Mouse (Mus musculus): ENCODE data around the gene Reep3. TPM values are rescaled to one million over a fixed set of nuclear protein-coding genes. Genes with fewer than 3 reads are reported as not detected.

The Reep3 gene
- total and polyA plus RNA-seq, 3 experiments, result 0.01 TPM; not detected in 2

GRCm38 (mm10) chr10:67000136-67000535 is 96.6 kb downstream of the Reep3 start:
- no peaks in the 10 kb centered on the region for H3K79me2 ChIP-seq (ENCODE audit: control insufficient read depth, insufficient read depth, low read length, poor library complexity)
- TF ChIP-seq USF2 (IDR thresholded peaks at IDR 0.05; ENCODE audit: borderline replicate concordance in 1 of 2, insufficient read depth in 1 of 2, low read depth in 1 of 2, low read length in 2 of 2) (no peak), RAD21 (IDR thresholded peaks at IDR 0.05; ENCODE audit: low read depth, low read length) (no peak), TAL1 (IDR thresholded peaks at IDR 0.05; ENCODE audit: low read length) (no peak), CTCF (IDR thresholded peaks at IDR 0.05 in 2 of 3, conservative IDR thresholded peaks at IDR 0.05 in 1 of 3; ENCODE audit: control insufficient read depth in 1 of 3, insufficient read depth in 1 of 3, low read depth in 2 of 3, low read length in 3 of 3, poor library complexity in 1 of 3, severe bottlenecking in 1 of 3) (no peak), GATA1 (IDR thresholded peaks at IDR 0.05; ENCODE audit: low read depth, low read length) (no peak), TBP (IDR thresholded peaks at IDR 0.05; ENCODE audit: low read depth, low read length) (no peak), E2F4 (IDR thresholded peaks at IDR 0.05; ENCODE audit: borderline replicate concordance, low read depth, low read length) (no peak), SIN3A (IDR thresholded peaks at IDR 0.05; ENCODE audit: low read length) (no peak), MYC (IDR thresholded peaks at IDR 0.05; ENCODE audit: low read depth, low read length) (no peak)
- no peaks in the 10 kb centered on the region for H3K27me3 ChIP-seq (ENCODE audit: control insufficient read depth in 1 of 2, insufficient read depth in 2 of 2, low read length in 2 of 2)
- H3K4me1 ChIP-seq (ENCODE audit: control insufficient read depth in 1 of 2, insufficient read depth in 2 of 2, low read length in 2 of 2), result no peaks in the 10 kb centered on the region
- H3K9me3 ChIP-seq (replicated peaks; ENCODE audit: insufficient read depth, low read length), result no peaks in the 10 kb centered on the region
- H3K27ac ChIP-seq (ENCODE audit: control insufficient read depth, low read depth, low read length), result no peak overlapping the region
- no peak overlapping the region for H3K9ac ChIP-seq (ENCODE audit: control insufficient read depth, low read depth, low read length, poor library complexity, severe bottlenecking)
- no peak overlapping the region for H3K4me3 ChIP-seq (ENCODE audit: control insufficient read depth in 1 of 2, insufficient read depth in 1 of 2, low read depth in 2 of 2, low read length in 2 of 2)
- H3K36me3 ChIP-seq (ENCODE audit: control insufficient read depth in 1 of 2, insufficient read depth in 2 of 2, low read length in 2 of 2), result no peaks in the 10 kb centered on the region
- no peak for DNase-seq (ENCODE audit: low read depth, low spot score)

DNA sequence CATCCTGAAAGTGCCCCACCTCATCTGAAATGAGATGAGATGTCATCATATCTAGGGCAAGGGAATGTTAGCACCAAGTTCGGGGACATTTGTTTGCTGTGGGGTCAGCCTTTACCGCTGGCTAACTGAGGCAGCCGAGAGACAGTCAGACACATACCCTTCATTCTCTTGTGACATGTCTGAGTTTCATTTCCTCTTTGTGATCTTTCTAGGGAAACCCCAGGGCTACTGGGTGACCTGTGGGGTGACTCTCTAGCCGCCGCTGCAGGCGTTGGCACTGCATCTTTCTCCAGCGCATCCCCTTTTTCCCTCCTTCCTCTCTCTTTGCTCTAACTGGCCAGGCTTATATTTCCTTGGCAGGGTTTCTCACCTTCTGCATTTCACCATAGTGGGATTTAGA is 98.0 kb downstream of the Reep3 start:
- Histone ChIP-seq H3K27ac (ENCODE audit: control insufficient read depth, low read depth, low read length) (no peak overlapping the region), H3K9me3 (replicated peaks; ENCODE audit: insufficient read depth, low read length) (no peaks in the 10 kb centered on the region), H3K4me3 (ENCODE audit: control insufficient read depth in 1 of 2, insufficient read depth in 1 of 2, low read depth in 2 of 2, low read length in 2 of 2) (no peak overlapping the region), H3K36me3 (ENCODE audit: control insufficient read depth in 1 of 2, insufficient read depth in 2 of 2, low read length in 2 of 2) (no peaks in the 10 kb centered on the region), H3K9ac (ENCODE audit: control insufficient read depth, low read depth, low read length, poor library complexity, severe bottlenecking) (no peak overlapping the region), H3K4me1 (ENCODE audit: control insufficient read depth in 1 of 2, insufficient read depth in 2 of 2, low read length in 2 of 2) (no peaks in the 10 kb centered on the region), H3K79me2 (ENCODE audit: control insufficient read depth, insufficient read depth, low read length, poor library complexity) (no peaks in the 10 kb centered on the region), H3K27me3 (ENCODE audit: control insufficient read depth in 1 of 2, insufficient read depth in 2 of 2, low read length in 2 of 2) (no peaks in the 10 kb centered on the region)
- no peak for DNase-seq (ENCODE audit: low read depth, low spot score)
- TF ChIP-seq USF1 (IDR thresholded peaks at IDR 0.05; ENCODE audit: low read depth, low read length) (no peak), POLR2AphosphoS5 (IDR thresholded peaks at IDR 0.05; ENCODE audit: borderline replicate concordance, low read depth, low read length) (no peak)

DNA sequence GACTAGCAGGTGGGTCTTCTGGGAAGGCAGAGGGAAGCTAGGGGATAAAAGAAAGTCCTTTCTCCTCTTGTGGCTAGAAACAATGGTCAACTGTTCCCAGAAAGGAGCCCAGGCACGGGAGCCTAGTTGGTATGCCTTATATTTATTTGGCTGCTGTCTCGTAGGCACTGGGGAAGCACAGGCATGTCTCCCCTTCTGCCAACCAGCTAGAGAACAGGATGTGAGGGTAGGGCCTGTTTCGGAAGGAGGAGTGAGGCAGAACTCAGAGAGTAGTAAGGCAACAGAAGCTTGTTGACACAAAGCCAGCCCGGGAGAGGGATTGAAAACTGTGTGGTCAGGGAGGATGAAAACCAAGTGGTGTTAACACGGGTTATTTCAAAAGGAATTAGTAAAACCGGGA is 101.6 kb downstream of the Reep3 start:
- H3K4me1 ChIP-seq (ENCODE audit: control insufficient read depth in 1 of 2, insufficient read depth in 2 of 2, low read length in 2 of 2), result no peaks in the 10 kb centered on the region
- no peaks in the 10 kb centered on the region for H3K9me3 ChIP-seq (replicated peaks; ENCODE audit: insufficient read depth, low read length)
- H3K27me3 ChIP-seq (ENCODE audit: control insufficient read depth in 1 of 2, insufficient read depth in 2 of 2, low read length in 2 of 2), result no peaks in the 10 kb centered on the region
- no peak for DNase-seq (ENCODE audit: low read depth, low spot score)
- no peak overlapping the region for H3K27ac ChIP-seq (ENCODE audit: control insufficient read depth, low read depth, low read length)
- H3K36me3 ChIP-seq (ENCODE audit: control insufficient read depth in 1 of 2, insufficient read depth in 2 of 2, low read length in 2 of 2), result no peaks in the 10 kb centered on the region
- no peak overlapping the region for H3K9ac ChIP-seq (ENCODE audit: control insufficient read depth, low read depth, low read length, poor library complexity, severe bottlenecking)
- no peaks in the 10 kb centered on the region for H3K79me2 ChIP-seq (ENCODE audit: control insufficient read depth, insufficient read depth, low read length, poor library complexity)
- TF ChIP-seq JUND (IDR thresholded peaks at IDR 0.05; ENCODE audit: low read depth, low read length) (no peak), TAL1 (IDR thresholded peaks at IDR 0.05; ENCODE audit: low read length) (no peak), KAT2A (conservative IDR thresholded peaks at IDR 0.05; ENCODE audit: low read depth, low read length) (no peak), POLR2AphosphoS5 (IDR thresholded peaks at IDR 0.05; ENCODE audit: borderline replicate concordance, low read depth, low read length) (no peak), TBP (IDR thresholded peaks at IDR 0.05; ENCODE audit: low read depth, low read length) (no peak), CHD1 (IDR thresholded peaks at IDR 0.05; ENCODE audit: low read depth, low read length) (no peak), POLR2A (IDR thresholded peaks at IDR 0.05; ENCODE audit: control insufficient read depth in 1 of 2, insufficient read depth in 1 of 2, low read depth in 1 of 2, low read length in 2 of 2, poor library complexity in 1 of 2) (no peak), POLR2AphosphoS2 (IDR thresholded peaks at IDR 0.05; ENCODE audit: low read length) (no peak), ZC3H11A (IDR thresholded peaks at IDR 0.05; ENCODE audit: low read depth, low read length) (no peak), GATA1 (IDR thresholded peaks at IDR 0.05; ENCODE audit: low read depth, low read length) (no peak), MAX (IDR thresholded peaks at IDR 0.05; ENCODE audit: low read length) (no peak), MAZ (IDR thresholded peaks at IDR 0.05; ENCODE audit: low read depth, low read length) (no peak), RCOR1 (IDR thresholded peaks at IDR 0.05; ENCODE audit: low read depth, low read length) (no peak), ELF1 (IDR thresholded peaks at IDR 0.05; ENCODE audit: low read depth, low read length) (no peak), NRF1 (IDR thresholded peaks at IDR 0.05; ENCODE audit: insufficient read depth, low read depth, low read length, poor library complexity, severe bottlenecking) (no peak), MEF2A (IDR thresholded peaks at IDR 0.05; ENCODE audit: extremely low read depth, insufficient replicate concordance, low read depth, low read length, poor library complexity, severe bottlenecking) (no peak), SMC3 (IDR thresholded peaks at IDR 0.05; ENCODE audit: low read depth, low read length) (no peak), UBTF (IDR thresholded peaks at IDR 0.05; ENCODE audit: borderline replicate concordance, insufficient read depth, low read depth, low read length) (no peak), BHLHE40 (IDR thresholded peaks at IDR 0.05; ENCODE audit: borderline replicate concordance, low read depth, low read length) (no peak)
- no peak overlapping the region for H3K4me3 ChIP-seq (ENCODE audit: control insufficient read depth in 1 of 2, insufficient read depth in 1 of 2, low read depth in 2 of 2, low read length in 2 of 2)
